Mouse (Mus musculus) hindbrain, postnatal 0 days (tissue): ENCODE results near the gene Gclm. TPM values are rescaled to one million over a fixed set of nuclear protein-coding genes. Genes with fewer than 3 reads are reported as not detected.

Experiments used
- ATAC-seq: fragments of 200-750 bp; cut with Nextera tagmentation; 2 replicates; pipeline ENCODE4 v1.8.0; 2017; ENCODE audit warnings: mild to moderate bottlenecking, moderate TSS enrichment, moderate library complexity
- DNase-seq: peaks from one replicate; pipeline ENCODE4 v3.0.0-alpha.2; 2015; ENCODE audit warnings: low spot score
- H3K27ac ChIP-seq: fragments of 300-500 bp; sonication (generic); 2 replicates; pipeline ENCODE4 v1.5.1; 2014; ENCODE audit warnings: mild to moderate bottlenecking
- H3K27me3 ChIP-seq: fragments of 300-500 bp; sonication (generic); 2 replicates; pipeline ENCODE4 v1.6.1; 2014; ENCODE audit warnings: low read length, mixed read lengths; ENCODE audit not compliant: insufficient read depth
- H3K36me3 ChIP-seq: fragments of 300-500 bp; sonication (generic); 2 replicates; pipeline ENCODE4 v1.6.1; 2014; ENCODE audit warnings: low read length, mixed read lengths; ENCODE audit not compliant: insufficient read depth
- H3K4me1 ChIP-seq: fragments of 300-500 bp; sonication (generic); 2 replicates; pipeline ENCODE4 v1.6.1; 2014; ENCODE audit warnings: antibody characterized with exemption, low read length, mixed read lengths; ENCODE audit not compliant: insufficient read depth
- H3K4me2 ChIP-seq: fragments of 300-500 bp; sonication (generic); 2 replicates; pipeline ENCODE4 v1.6.1; 2014; ENCODE audit warnings: low read depth, mild to moderate bottlenecking, low read length, moderate library complexity, mixed read lengths
- H3K4me3 ChIP-seq: fragments of 300-500 bp; sonication (generic); 2 replicates; pipeline ENCODE4 v1.5.1; 2014; ENCODE audit warnings: low read length
- H3K9ac ChIP-seq: fragments of 300-500 bp; sonication (generic); replicated peaks from 2 replicates; pipeline ENCODE4 v1.6.1; 2014; ENCODE audit warnings: mild to moderate bottlenecking, low read length, moderate library complexity, mixed read lengths
- H3K9me3 ChIP-seq: fragments of 300-500 bp; sonication (generic); 2 replicates; pipeline ENCODE4 v1.6.1; 2016; ENCODE audit warnings: low read length, mixed read lengths
- CTCF ChIP-seq: IDR thresholded peaks from 2 replicates; pipeline ENCODE4 v1.5.1; 2016; ENCODE audit warnings: antibody characterized with exemption, control low read depth, low read depth
- WGBS: fragments of 180-500 bp; shearing (Covaris S2); extraction: QIAGEN DNeasy Blood & Tissue Kit; methylation state at CpG from one replicate; pipeline ENCODE4 v1.1.7; 2014; 5-methylcytosine and 5-hydroxymethylcytosine counted together
- polyA plus RNA-seq: library from polyadenylated mRNA; unstranded; fragments of >200 nt; fragmentation: Nextera tagmentation; extraction: Ambion mirVana; gene quantifications from 2 replicates; pipeline ENCODE4 v1.2.1, GENCODE M21; 2015
- total RNA-seq: library from RNA; depleted of rRNA; stranded (reverse); fragments of >200 nt; gene quantifications from 2 replicates; pipeline ENCODE4 v1.2.3, GENCODE M21; 2014

Gclm gene
- total and polyA plus RNA-seq, 2 experiments from 2014 or later, result 36.9 to 67.6 TPM

DNA sequence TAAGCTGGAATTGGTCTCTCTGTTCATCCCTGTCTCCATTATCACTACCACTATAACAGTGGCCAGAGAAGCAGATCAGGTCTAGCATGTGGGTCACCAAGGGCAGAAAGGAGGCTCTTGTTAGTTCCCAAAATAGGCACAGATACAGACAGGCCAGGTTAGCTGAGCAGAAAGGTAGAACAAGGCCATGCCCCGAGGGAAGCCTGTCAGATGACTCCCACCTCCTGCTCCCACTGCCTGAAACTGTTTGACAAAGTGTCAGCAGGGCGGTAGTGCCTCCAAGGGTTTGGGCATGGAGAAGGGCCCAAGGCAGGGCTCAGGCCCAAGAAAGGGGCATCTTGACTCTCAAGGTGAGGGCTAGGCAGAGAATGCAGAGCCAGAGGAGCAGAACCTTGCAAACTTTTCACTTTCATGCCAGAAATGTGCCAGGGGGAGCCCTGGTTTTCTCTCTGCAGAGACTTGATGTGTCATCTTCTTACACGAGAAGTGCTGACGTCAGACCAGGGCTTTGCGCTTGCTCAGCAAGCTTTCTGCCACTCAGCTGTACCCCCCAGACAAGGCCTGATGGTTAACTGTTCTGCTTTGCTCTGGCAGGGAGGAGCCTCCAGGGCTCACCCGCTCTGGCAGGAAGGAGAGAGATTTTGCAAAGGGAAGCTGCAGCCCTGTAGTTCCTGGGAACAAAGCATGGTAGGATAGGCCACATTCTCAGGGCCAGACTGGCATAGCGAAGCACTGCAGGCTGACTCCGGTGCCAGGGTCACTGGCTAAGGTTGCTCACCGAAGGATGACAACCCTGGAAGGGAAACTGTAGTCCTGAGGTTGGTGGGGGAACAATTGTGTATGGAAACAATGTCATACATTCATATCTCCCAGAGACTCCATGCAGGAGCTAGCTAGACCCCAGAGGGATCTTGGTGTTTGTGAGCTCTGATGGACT lies 55.9 kb downstream of the Gclm start:
- WGBS, result 52% methylated on average over 9 of the region's 9 CpGs
- ATAC-seq, result peak; percentile 62
- Histone ChIP-seq H3K36me3 (no peaks in the 10 kb centered on the region), H3K4me2 (no peak overlapping the region), H3K27ac (peak overlapping the region; percentile 38; the same call in 1 of the 2 replicates), H3K9ac (no peak overlapping the region), H3K4me3 (no peak overlapping the region), H3K9me3 (no peaks in the 10 kb centered on the region), H3K4me1 (no peaks in the 10 kb centered on the region; the same call in 1 of the 2 replicates), H3K27me3 (no peaks in the 10 kb centered on the region)
- TF ChIP-seq CTCF, result no peak
- peak; percentile 66 for DNase-seq

DNA sequence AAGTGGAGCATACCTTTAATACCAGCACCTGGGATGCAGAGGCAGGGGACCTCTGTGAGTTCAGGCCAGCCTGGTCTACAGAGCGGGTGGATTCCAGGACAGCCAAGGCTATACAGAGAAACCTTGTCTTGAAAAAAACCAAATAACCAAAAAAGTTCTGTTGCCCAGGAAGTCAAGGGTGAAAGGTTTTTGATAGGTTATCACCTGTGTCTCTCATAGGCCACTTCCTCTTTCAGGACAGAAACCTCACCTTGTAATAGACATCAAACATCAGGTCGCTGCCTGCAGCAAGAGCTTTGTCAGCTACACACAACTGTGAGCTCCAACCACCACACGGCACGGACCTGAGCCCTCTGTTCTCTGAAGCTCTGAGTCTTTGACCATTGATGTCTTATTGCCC lies 59.2 kb downstream of the Gclm start:
- H3K4me1 ChIP-seq, result no peaks in the 10 kb centered on the region; the same call in 1 of the 2 replicates

GRCm38 (mm10) chr3:122307894-122308671 lies 62.7 kb downstream of the Gclm start:
- no peak for DNase-seq
- H3K9ac ChIP-seq, result no peak overlapping the region

More for the DNA sequence above, 59.2 kb downstream of the Gclm start:
- Histone ChIP-seq H3K9ac (no peak overlapping the region), H3K9me3 (no peaks in the 10 kb centered on the region), H3K4me3 (no peak overlapping the region), H3K4me2 (no peak overlapping the region), H3K27ac (no peak overlapping the region), H3K27me3 (no peaks in the 10 kb centered on the region), H3K36me3 (no peaks in the 10 kb centered on the region)
- ATAC-seq, result no peak
- WGBS, result 90% methylated on average over 4 of the region's 4 CpGs
- no peak for DNase-seq
- no peak for TF ChIP-seq CTCF

DNA sequence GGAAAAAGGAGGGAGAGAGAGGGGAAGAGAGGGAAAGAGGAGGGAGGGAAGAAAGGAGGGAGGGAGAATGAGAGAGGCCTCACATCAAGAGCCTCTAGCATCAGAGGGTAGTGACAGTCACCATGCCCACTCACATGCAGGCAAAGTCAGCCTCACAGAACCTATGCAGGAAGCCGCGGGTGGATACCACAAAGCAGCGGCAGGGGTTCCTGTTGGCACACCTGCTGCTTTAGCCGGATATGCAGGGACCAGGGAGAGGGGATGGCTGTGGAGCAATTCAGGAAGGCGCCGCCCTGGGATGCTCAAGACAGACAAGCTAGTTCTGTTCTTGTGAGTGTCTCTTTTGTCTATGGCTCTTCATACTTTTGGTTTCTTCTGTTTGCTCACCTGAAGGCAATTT lies 63.6 kb downstream of the Gclm start:
- ATAC-seq (no peak), DNase-seq (no peak)
- Histone ChIP-seq H3K4me2 (no peak overlapping the region), H3K4me1 (no peaks in the 10 kb centered on the region), H3K27ac (no peak overlapping the region), H3K9me3 (no peaks in the 10 kb centered on the region), H3K9ac (no peak overlapping the region), H3K4me3 (no peak overlapping the region), H3K36me3 (no peaks in the 10 kb centered on the region), H3K27me3 (no peaks in the 10 kb centered on the region)
- WGBS, result 30% methylated on average over 6 of the region's 6 CpGs
- TF ChIP-seq CTCF, result no peak

More at GRCm38 (mm10) chr3:122307894-122308671, 62.7 kb downstream of the Gclm start:
- H3K9me3 ChIP-seq, result no peaks in the 10 kb centered on the region
- WGBS, result 60% methylated on average over 4 of the region's 4 CpGs
- H3K4me3 ChIP-seq, result no peak overlapping the region
- no peak overlapping the region for H3K4me2 ChIP-seq
- H3K36me3 ChIP-seq, result no peaks in the 10 kb centered on the region
- ATAC-seq, result peak; percentile 45; the same call in 1 of the 2 replicates
- H3K27ac ChIP-seq, result no peak overlapping the region
- no peaks in the 10 kb centered on the region for H3K4me1 ChIP-seq
- H3K27me3 ChIP-seq, result no peaks in the 10 kb centered on the region
- no peak for TF ChIP-seq CTCF

- Histone ChIP-seq H3K36me3 (no peaks in the 10 kb centered on the region), H3K4me1 (no peaks in the 10 kb centered on the region), H3K27me3 (no peaks in the 10 kb centered on the region), H3K9me3 (no peaks in the 10 kb centered on the region), H3K27ac (no peak overlapping the region), H3K4me2 (no peak overlapping the region), H3K9ac (no peak overlapping the region), H3K4me3 (no peak overlapping the region)
- 13% methylated on average over 2 of the region's 2 CpGs for WGBS
- ATAC-seq (peak; percentile 36; the same call in 1 of the 2 replicates), DNase-seq (peak; percentile 87)
- TF ChIP-seq CTCF, result peak; percentile 98
Observed at GRCm38 (mm10) chr3:122312078-122312477, 66.7 kb downstream of the Gclm start.

GRCm38 (mm10) chr3:122312936-122313629 lies 67.7 kb downstream of the Gclm start:
- WGBS, result 83% methylated on average over 10 of the region's 10 CpGs
- Histone ChIP-seq H3K27me3 (no peaks in the 10 kb centered on the region), H3K36me3 (no peaks in the 10 kb centered on the region), H3K4me2 (no peak overlapping the region), H3K9ac (no peak overlapping the region), H3K4me1 (no peaks in the 10 kb centered on the region), H3K4me3 (no peak overlapping the region), H3K9me3 (no peaks in the 10 kb centered on the region), H3K27ac (no peak overlapping the region)
- ATAC-seq (no peak), DNase-seq (no peak)
- no peak for TF ChIP-seq CTCF
